Mouse (Mus musculus) monocyte, adult 2 months (primary cell): ENCODE data around the gene Dmpk.
A peak's percentile ranks its signal among the peaks of the same experiment; 100 is the strongest.
"Not testable (repeated sequence)": the region's sequence is repeated elsewhere in the genome, so short reads cannot be mapped to it uniquely, and the experiment has no call there.

Experiments used
- DNase-seq, 2 experiments: peaks; one replicate each; pipeline ENCODE4 v3.0.0; 2022; ENCODE audit warnings: low spot score in 2 of 2, low read depth in 1 of 2

Gene Dmpk

DNA sequence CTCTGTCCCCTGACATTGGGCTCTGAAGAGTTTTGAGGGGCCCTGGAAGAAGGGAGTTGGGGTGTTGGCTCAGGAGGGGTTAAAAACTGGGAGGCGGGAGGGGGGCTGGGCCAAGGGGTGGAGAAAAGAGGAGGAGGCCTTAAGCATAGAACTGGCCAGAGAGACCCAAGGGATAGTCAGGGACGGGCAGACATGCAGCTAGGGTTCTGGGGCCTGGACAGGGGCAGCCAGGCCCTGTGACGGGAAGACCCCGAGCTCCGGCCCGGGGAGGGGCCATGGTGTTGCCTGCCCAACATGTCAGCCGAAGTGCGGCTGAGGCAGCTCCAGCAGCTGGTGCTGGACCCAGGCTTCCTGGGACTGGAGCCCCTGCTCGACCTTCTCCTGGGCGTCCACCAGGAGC, at the start of gene Dmpk:
Gene Dmpk, plus strand, starts transcription at position 149 of the 400 bp plus-strand sequence.
- no peak for DNase-seq

- no peak for DNase-seq
Measured at GRCm38 (mm10) chr7:19044616-19045015, 39.0 kb upstream of the Dmpk start.

DNA sequence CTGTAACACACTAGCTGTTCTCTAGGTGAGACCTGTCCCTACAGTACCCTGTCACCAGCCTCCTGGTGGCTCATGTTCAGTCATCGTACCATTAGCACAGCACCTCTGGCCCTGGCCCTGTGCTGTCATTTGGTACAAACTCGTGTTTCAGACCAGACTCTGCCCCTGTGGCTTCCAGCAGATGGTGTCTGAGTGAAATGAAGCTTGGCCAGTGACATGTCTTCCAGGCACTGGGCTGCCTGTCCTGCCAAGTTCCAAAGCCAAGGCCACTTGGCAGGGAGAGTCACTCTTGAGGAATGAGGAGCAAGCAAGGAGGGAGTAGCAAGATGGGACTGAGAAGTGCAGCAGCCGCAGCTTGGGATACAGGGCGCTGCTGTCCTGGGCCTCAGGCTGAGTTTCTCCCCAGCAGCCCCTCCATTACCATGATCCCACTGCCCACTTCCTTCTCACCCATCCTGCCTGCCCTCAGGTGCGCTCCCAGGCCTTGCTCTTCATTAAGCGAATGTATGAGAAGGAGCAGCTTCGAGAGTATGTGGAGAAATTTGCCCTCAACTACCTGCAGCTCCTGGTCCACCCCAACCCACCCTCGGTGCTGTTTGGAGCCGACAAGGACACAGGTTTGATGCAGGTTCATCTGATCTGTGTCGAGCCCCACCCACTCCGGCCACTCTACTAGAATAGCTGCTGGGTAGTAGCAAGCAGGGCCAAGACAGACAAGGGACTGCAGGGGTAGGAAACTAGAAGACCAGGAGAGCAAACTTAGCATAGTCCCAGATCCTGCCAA, 37.2 kb upstream of the Dmpk start:
- no peak for DNase-seq

GRCm38 (mm10) chr7:19048006-19048527, 35.6 kb upstream of the Dmpk start:
- DNase-seq, result no peak

DNA sequence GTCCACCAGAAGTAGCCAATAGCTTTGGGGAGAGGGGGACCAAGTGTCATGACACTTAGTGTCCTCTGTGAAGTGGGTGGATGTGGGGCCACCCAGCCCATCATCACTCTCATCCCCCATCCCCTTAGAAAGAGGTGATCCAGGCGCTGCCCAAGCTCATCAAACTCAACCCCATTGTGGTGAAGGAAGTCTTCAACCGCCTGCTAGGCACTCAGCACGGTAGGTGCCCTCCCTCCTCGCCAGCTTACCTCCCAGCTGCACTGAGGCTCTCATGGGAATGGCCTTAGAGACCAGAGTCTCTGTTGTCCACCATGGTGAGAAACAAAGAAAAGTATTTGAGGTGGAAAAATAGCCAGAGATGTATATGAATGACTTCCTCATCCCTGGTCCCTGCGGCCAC, 34.4 kb upstream of the Dmpk start:
- no peak for DNase-seq

DNA sequence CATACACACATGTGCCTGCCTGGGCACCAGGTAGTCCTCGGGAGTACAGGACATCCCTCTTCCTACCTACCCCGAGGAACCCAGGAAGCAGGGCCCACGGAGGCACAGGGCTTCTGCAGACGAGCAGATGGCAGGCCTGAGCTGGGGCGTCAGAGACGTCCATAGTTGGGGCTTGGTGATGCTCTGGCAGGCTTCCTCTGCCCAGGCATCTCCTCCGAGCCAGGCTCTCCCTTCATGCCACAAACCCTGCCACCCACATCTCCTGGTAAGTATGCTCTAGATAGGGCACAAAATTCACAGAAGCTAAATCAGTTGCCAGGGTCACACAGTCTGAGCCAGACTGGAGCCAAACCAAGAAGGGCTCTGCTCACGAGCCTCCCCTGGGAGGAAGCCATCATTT, 33.5 kb upstream of the Dmpk start:
- no peak for DNase-seq

GRCm38 (mm10) chr7:19051161-19051560, 32.5 kb upstream of the Dmpk start:
- DNase-seq, result no peak

DNA sequence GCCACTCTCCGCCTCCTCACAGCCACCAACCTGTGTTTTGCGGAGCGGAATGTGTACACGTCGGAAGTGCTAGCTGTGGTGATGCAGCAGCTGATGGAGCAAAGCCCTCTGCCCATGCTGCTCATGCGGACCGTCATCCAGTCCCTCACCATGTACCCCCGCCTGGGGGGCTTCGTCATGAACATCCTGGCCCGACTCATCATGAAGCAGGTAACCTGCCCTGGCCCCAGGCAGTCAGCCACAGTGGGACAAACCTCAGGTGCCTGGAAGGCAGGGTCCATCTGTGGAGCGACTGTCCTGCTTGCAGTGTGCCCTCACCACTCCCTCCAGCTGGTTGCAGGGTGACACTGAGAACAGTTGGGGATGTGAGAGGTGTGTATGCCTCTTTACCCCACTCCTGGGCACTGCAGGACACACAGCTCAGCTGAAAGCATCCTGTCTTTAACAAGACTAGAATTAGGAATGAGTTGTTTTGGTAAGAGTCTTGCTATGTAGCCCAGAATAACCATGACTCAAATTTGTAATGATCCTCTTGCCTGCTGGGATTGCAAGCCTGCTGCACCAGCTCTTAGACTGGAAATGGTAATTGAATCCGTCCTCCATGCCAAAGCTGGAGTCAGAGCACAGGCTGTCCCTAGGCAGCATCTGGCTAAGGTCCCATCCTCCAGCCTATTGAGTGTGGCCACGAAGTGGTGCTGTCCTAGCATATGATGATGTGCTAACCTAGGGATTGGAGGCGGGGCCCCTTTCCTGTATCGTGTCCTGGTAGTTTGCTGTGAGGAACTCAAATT, 31.1 kb upstream of the Dmpk start:
- no peak for DNase-seq

DNA sequence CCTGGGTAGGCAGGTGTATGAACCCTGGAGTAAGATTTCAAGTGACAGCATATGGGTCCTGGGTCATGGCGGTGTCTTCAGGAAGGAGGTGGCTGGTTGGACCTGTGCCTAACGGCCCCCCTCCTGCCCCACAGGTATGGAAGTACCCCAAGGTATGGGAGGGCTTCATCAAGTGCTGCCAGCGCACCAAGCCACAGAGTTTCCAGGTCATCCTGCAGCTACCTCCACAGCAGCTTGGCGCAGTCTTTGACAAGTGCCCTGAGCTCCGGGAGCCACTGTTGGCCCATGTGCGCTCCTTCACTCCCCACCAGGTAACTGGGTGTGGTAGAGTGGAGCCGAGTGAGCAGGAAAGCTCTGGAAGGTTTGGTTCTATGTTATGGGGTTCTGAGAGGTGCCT, 30.5 kb upstream of the Dmpk start:
- no peak for DNase-seq

DNA sequence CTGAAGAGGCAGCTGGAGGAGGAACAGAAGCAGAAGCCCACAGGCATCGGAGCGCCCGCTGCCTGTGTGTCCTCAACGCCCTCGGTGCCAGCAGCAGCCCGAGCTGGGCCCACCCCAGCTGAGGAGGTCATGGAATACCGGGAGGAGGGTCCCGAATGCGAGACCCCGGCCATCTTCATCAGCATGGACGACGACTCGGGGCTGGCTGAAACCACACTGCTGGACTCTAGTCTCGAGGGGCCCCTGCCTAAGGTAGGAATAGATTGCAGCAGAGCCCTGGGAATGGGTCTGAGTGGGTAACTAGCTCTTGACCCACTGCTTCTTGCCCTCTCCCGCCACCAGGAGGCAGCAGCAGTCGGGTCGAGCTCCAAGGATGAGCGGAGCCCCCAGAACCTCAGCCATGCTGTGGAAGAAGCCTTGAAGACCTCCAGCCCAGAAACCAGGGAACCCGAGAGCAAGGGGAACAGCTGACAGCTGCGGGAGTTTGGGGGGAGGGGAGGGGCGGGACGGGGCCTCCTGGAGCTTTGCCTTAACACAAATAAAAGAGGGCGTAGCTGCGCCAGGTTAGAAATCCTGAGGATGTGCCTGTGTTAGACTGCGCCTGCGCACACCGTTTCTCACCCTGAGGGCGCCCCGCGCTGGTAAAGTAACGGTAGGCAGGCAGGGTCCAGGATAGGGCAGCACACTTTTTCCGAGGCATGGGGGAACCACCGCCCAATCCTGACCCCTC, 29.4 kb upstream of the Dmpk start, which contains the start of gene Rsph6a:
Gene Rsph6a, plus strand, starts transcription at position 644 of the 730 bp plus-strand sequence.
- no peak for DNase-seq

DNA sequence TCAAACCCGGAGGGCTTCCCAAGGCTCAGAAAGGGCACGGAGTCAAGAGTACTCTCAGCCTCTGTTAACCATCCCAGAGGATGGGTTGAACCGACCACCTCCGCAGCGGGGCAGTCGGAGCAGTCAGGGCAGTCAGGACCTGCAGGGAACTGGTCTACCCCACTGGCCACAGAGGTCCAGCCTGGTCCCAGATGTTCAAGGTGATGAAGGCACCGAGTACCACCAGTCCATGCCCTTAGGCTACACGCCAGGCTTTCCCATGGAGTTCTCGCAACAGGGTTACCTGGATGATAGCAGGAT, 28.9 kb upstream of the Dmpk start:
- no peak for DNase-seq

- no peak for DNase-seq
Measured at GRCm38 (mm10) chr7:19055108-19055507, 28.5 kb upstream of the Dmpk start.

GRCm38 (mm10) chr7:19057405-19057804, 26.2 kb upstream of the Dmpk start:
- DNase-seq, result no peak

DNA sequence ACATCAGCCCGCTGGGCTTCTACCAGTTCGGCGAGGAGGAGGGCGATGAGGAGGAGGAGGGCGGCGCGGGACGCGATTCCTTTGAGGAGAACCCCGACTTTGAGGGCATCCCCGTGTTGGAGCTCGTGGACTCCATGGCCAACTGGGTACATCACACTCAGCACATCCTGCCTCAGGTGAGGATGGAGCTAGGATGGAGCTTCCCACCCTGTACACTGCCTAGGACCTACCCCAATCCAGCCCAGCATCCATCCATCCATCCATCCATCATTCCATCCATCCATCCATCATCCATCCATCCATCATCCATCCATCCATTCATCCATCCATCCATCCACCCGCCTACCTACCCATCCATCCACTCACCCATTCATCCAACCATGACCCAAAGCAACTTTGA, 17.8 kb upstream of the Dmpk start:
- no peak for DNase-seq

DNA sequence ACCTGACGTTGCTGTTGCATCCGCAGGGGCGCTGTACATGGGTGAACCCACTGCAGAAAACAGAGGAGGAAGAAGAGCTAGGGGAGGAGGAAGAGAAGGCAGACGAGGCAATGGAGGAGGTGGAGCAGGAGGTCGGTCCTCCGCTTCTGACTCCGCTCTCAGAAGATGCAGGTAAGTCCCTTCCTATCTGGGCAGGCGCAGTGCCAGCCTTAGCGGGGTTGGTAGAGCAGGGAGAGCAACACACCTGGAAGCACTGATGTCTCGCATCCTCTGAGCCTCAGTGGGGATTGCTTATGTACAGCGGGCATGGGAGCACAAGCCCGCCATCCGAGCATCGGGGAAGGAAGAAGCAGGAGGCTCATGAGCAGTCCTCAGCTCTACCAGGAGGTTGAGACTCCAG, 16.6 kb upstream of the Dmpk start:
- no peak for DNase-seq

- DNase-seq, result no peak
Measured at GRCm38 (mm10) chr7:19067935-19068334, 15.7 kb upstream of the Dmpk start.

GRCm38 (mm10) chr7:19068707-19069106, 14.9 kb upstream of the Dmpk start:
- peak in 1 of 2 experiments; percentile 67 for DNase-seq

DNA sequence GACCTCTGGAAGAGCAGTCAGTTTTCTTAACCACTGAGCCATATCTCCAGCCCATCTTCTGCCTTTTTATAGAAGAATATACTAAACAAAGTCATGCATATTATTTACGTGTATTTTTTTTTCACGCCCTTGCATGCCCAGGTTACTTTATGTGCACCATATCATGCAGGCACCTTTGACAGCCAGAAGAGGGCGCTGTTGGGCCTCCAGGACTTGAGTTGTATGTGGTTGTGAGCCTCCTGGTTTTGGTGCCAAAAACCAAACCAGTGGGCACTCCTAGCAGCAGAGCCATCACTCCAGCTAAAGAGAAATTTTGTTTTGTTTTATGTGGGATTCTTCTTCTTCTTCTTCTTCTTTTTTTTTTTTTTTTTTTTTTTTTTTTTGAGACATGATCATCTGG, 14.1 kb upstream of the Dmpk start:
- DNase-seq, result no peak

GRCm38 (mm10) chr7:19071024-19071423, 12.6 kb upstream of the Dmpk start:
- not testable (repeated sequence) for DNase-seq

- DNase-seq, result no peak
Measured at GRCm38 (mm10) chr7:19073504-19073903, 10.1 kb upstream of the Dmpk start.

GRCm38 (mm10) chr7:19074494-19074893, 9.2 kb upstream of the Dmpk start:
- no peak for DNase-seq

- DNase-seq, result no peak
Measured at GRCm38 (mm10) chr7:19075231-19075630, 8.4 kb upstream of the Dmpk start.
